Mouse (Mus musculus) forebrain, embryonic 16.5 days (tissue): Measurements from ENCODE around the gene Trex1. TPM values are rescaled to one million over a fixed set of nuclear protein-coding genes. Genes with fewer than 3 reads are reported as not detected.

ENCODE experiments used
- ATAC-seq: fragments of 200-750 bp; cut with Nextera tagmentation; 2 replicates; pipeline ENCODE4 v1.8.0; 2017; ENCODE audit warnings: mild to moderate bottlenecking, moderate library complexity
- H3K27ac ChIP-seq: fragments of 300-500 bp; sonication (generic); 2 replicates; pipeline ENCODE4 v1.5.1; 2014; ENCODE audit warnings: low read length, control low read depth
- H3K27me3 ChIP-seq: fragments of 300-500 bp; sonication (generic); replicated peaks from 2 replicates; pipeline ENCODE4 v1.6.1; 2014; ENCODE audit warnings: low read length; ENCODE audit not compliant: control insufficient read depth, insufficient read depth
- H3K36me3 ChIP-seq: fragments of 300-500 bp; sonication (generic); 2 replicates; pipeline ENCODE4 v1.6.1; 2014; ENCODE audit not compliant: control insufficient read depth, insufficient read depth
- H3K4me1 ChIP-seq: fragments of 300-500 bp; sonication (generic); replicated peaks from 2 replicates; pipeline ENCODE4 v1.6.1; 2014; ENCODE audit warnings: low read length; ENCODE audit not compliant: control insufficient read depth, insufficient read depth
- H3K4me2 ChIP-seq: fragments of 300-500 bp; sonication (generic); 2 replicates; pipeline ENCODE4 v1.6.1; 2014; ENCODE audit warnings: mild to moderate bottlenecking, low read length, control low read depth
- H3K4me3 ChIP-seq: fragments of 300-500 bp; sonication (generic); replicated peaks from 2 replicates; pipeline ENCODE4 v1.5.1; 2014; ENCODE audit warnings: mild to moderate bottlenecking, low read length, control low read depth
- H3K9ac ChIP-seq: fragments of 300-500 bp; sonication (generic); replicated peaks from 2 replicates; pipeline ENCODE4 v1.6.1; 2014; ENCODE audit warnings: low read depth, low read length, control low read depth
- H3K9me3 ChIP-seq: fragments of 300-500 bp; sonication (generic); 2 replicates; pipeline ENCODE4 v1.6.1; 2016; ENCODE audit warnings: low read length; ENCODE audit not compliant: control insufficient read depth
- WGBS: fragments of 180-500 bp; shearing (Covaris S2); extraction: QIAGEN DNeasy Blood & Tissue Kit; methylation state at CpG from one replicate; pipeline ENCODE4 v1.1.7; 2014; 5-methylcytosine and 5-hydroxymethylcytosine counted together
- polyA plus RNA-seq: library from polyadenylated mRNA; unstranded; fragments of >200 nt; fragmentation: Nextera tagmentation; extraction: Ambion mirVana; gene quantifications from 2 replicates; pipeline ENCODE4 v1.2.1, GENCODE M21; 2015

Trex1 gene
- polyA plus RNA-seq, 1 experiment from 2014 or later: 17.9 TPM

DNA sequence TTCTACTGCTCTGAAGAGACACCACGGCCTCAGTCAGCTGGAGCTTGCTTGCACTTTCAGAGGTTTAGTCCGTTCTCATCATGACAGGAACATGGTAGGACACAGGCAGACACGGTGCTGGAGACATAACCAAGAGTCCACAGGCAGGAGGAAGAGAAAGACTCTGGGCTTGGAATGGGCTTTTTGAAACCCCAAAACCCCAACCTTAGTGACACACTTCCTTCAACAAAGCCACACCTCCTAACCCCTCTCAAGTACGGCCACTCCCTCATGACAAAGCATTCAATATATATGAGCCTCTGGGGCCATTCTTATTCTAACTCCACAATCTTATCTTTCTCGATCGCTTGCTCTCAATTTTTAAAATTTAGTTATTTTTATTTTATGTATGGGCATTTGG is 27.1 kb downstream of the Trex1 start:
- H3K4me3 ChIP-seq: no peak overlapping the region
- no peak overlapping the region for H3K9ac ChIP-seq
- no peaks in the 10 kb centered on the region for H3K4me1 ChIP-seq
- WGBS: 88% methylated on average over 6 of the region's 6 CpGs
- H3K27me3 ChIP-seq: no peaks in the 10 kb centered on the region
- no peaks in the 10 kb centered on the region; the same call in none of the 2 replicates for H3K36me3 ChIP-seq
- no peaks in the 10 kb centered on the region for H3K9me3 ChIP-seq
- no peak for ATAC-seq
- H3K27ac ChIP-seq: no peak overlapping the region
- no peak overlapping the region for H3K4me2 ChIP-seq

- H3K36me3 ChIP-seq: no peaks in the 10 kb centered on the region; the same call in none of the 2 replicates
- no peak for ATAC-seq
- no peak overlapping the region for H3K4me3 ChIP-seq
- H3K9me3 ChIP-seq: no peaks in the 10 kb centered on the region
- H3K27ac ChIP-seq: no peak overlapping the region
- no peaks in the 10 kb centered on the region for H3K4me1 ChIP-seq
- H3K9ac ChIP-seq: no peak overlapping the region
- 86% methylated on average over 8 of the region's 8 CpGs for WGBS
- H3K4me2 ChIP-seq: no peak overlapping the region
- H3K27me3 ChIP-seq: no peaks in the 10 kb centered on the region
Measured at GRCm38 (mm10) chr9:109031686-109032085, 27.8 kb downstream of the Trex1 start.

DNA sequence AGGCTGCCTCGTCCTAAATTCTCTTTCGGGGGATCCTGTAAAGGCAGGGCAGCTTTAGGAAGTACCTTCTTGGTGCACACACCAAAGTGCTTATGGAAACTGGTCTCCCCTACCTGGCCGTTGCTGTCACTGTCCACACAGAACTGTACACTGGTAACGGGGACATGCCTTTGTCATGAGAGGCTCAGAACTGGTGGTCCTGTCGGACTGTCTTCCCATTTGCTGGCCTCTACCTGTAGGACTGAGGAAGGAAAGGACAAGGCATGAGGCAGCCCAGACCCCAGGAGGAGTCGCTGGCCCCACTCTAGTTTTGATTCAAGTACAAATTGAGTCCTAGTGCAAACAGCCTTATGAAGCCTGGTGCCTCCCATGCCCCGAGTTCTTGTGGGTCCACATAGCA is 28.5 kb downstream of the Trex1 start:
- Histone ChIP-seq H3K27ac (no peak overlapping the region), H3K27me3 (no peaks in the 10 kb centered on the region), H3K9ac (no peak overlapping the region), H3K36me3 (no peaks in the 10 kb centered on the region; the same call in none of the 2 replicates), H3K9me3 (no peaks in the 10 kb centered on the region), H3K4me1 (no peaks in the 10 kb centered on the region), H3K4me3 (no peak overlapping the region), H3K4me2 (no peak overlapping the region)
- no peak for ATAC-seq
- 92% methylated on average over 7 of the region's 7 CpGs for WGBS

- no peak overlapping the region for H3K4me2 ChIP-seq
- 71% methylated on average over 3 of the region's 3 CpGs for WGBS
Measured at GRCm38 (mm10) chr9:109030312-109030711, 29.2 kb downstream of the Trex1 start.

GRCm38 (mm10) chr9:109028919-109029318 is 30.6 kb downstream of the Trex1 start:
- no peak overlapping the region for H3K4me2 ChIP-seq
- H3K4me3 ChIP-seq: no peak overlapping the region
- peaks cover 2% of the 10 kb centered on the region for H3K36me3 ChIP-seq
- no peak overlapping the region for H3K27ac ChIP-seq
- H3K9me3 ChIP-seq: no peaks in the 10 kb centered on the region
- H3K9ac ChIP-seq: no peak overlapping the region
- ATAC-seq: no peak
- H3K27me3 ChIP-seq: no peaks in the 10 kb centered on the region
- H3K4me1 ChIP-seq: no peaks in the 10 kb centered on the region
- WGBS: 82% methylated on average over 5 of the region's 5 CpGs

More at GRCm38 (mm10) chr9:109030312-109030711, 29.2 kb downstream of the Trex1 start:
- Histone ChIP-seq H3K4me3 (no peak overlapping the region), H3K9me3 (no peaks in the 10 kb centered on the region), H3K4me1 (no peaks in the 10 kb centered on the region), H3K36me3 (peaks cover 2% of the 10 kb centered on the region), H3K27ac (no peak overlapping the region), H3K27me3 (no peaks in the 10 kb centered on the region), H3K9ac (no peak overlapping the region)
- ATAC-seq: no peak

GRCm38 (mm10) chr9:109028421-109028820 is 31.1 kb downstream of the Trex1 start:
- WGBS: 77% methylated on average over 3 of the region's 3 CpGs
- H3K4me1 ChIP-seq: no peaks in the 10 kb centered on the region
- peaks cover 2% of the 10 kb centered on the region for H3K36me3 ChIP-seq
- no peaks in the 10 kb centered on the region for H3K9me3 ChIP-seq
- ATAC-seq: no peak
- H3K4me3 ChIP-seq: no peak overlapping the region
- H3K4me2 ChIP-seq: no peak overlapping the region
- H3K27ac ChIP-seq: no peak overlapping the region
- H3K9ac ChIP-seq: no peak overlapping the region
- no peaks in the 10 kb centered on the region for H3K27me3 ChIP-seq

DNA sequence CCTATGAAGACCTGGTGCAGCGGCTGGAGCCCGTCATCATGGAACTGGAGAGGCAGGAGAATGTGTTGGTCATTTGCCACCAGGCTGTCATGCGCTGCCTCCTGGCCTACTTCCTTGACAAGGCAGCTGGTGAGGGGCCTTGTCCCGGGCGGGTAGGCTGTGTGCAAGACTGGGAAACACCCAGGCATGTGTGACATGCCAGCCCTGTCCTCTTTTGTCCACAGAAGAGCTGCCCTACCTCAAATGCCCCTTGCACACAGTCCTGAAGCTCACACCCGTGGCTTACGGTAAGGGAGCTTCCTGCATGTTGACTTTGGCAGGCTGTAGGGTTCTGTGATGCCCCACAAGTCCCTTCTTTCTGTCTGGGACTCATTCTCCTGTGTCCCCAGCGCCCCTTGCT is 32.0 kb downstream of the Trex1 start:
- WGBS: 80% methylated on average over 8 of the region's 8 CpGs
- Histone ChIP-seq H3K4me2 (no peak overlapping the region), H3K27ac (no peak overlapping the region), H3K4me3 (no peak overlapping the region), H3K9me3 (no peaks in the 10 kb centered on the region), H3K36me3 (peaks cover 2% of the 10 kb centered on the region), H3K9ac (no peak overlapping the region), H3K4me1 (no peaks in the 10 kb centered on the region), H3K27me3 (no peaks in the 10 kb centered on the region)
- ATAC-seq: no peak

GRCm38 (mm10) chr9:109022866-109023685 is 36.5 kb downstream of the Trex1 start:
- no peaks in the 10 kb centered on the region for H3K4me1 ChIP-seq
- ATAC-seq: no peak
- WGBS: 85% methylated on average over 17 of the region's 17 CpGs
- H3K4me2 ChIP-seq: no peak overlapping the region
- no peak overlapping the region for H3K4me3 ChIP-seq
- H3K9ac ChIP-seq: no peak overlapping the region
- H3K36me3 ChIP-seq: 0 out of 2 replicates have a peak, but pooled peaks cover 2% of the 10 kb centered on the region
- no peaks in the 10 kb centered on the region for H3K27me3 ChIP-seq
- no peaks in the 10 kb centered on the region for H3K9me3 ChIP-seq
- H3K27ac ChIP-seq: no peak overlapping the region

- Histone ChIP-seq H3K4me3 (no peak overlapping the region), H3K9ac (no peak overlapping the region), H3K36me3 (0 out of 2 replicates have a peak, but pooled peaks cover 2% of the 10 kb centered on the region), H3K4me1 (no peaks in the 10 kb centered on the region), H3K4me2 (no peak overlapping the region), H3K27me3 (no peaks in the 10 kb centered on the region), H3K9me3 (no peaks in the 10 kb centered on the region), H3K27ac (no peak overlapping the region)
- ATAC-seq: no peak
- 88% methylated on average over 4 of the region's 4 CpGs for WGBS
Measured at GRCm38 (mm10) chr9:109021428-109021827, 38.1 kb downstream of the Trex1 start.
